8 mouse cellular contexts compared by ENCODE assay signal in the genomic region with DNA sequence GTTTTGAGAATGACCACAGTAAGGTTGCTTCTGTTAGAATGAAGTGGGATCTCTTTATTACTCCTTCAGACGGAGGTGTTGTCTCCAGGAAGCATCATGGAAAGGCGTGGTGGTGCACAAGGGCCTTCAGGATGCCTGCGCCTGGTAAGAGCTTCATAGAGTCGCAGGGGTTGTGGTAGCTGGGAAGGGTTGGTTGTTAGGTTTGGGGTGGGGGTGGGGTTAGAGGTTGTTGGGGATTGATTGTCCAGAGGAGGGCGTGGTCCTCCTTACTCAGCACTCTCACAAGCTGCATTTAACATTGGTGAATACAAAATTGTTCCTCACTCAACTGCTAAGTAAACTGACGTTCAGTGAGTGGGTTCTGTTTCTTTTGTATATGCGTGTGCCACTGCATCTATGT. TPM values are rescaled to one million over a fixed set of nuclear protein-coding genes. Genes with fewer than 3 reads are reported as not detected.
A peak's percentile ranks its signal among the peaks of the same experiment; 100 is the strongest.
DNase-seq lines count a peak whose midpoint lies in the region; ATAC-seq and TF ChIP-seq lines count a peak whose summit lies in the region.
"Had no signal": no experiment of that assay in that cellular context is flagged by ENCODE, and none has a peak within 500 bp of the region (broad histone marks: within the 10 kb centered on the region; RNA-seq: fewer than 3 reads in every experiment).

No protein-coding gene starts in this region.

- peaks cover 34 to 78% of the 10 kb centered on the region in 2 experiments for H3K4me1 ChIP-seq in CH12.LX (ENCODE audit: control insufficient read depth in 1 of 2, insufficient read depth in 2 of 2)
- peaks cover 43% of the 10 kb centered on the region for H3K4me1 ChIP-seq in forebrain, embryonic 13.5 days
- peaks cover 13 to 22% of the 10 kb centered on the region in 2 experiments for H3K4me1 ChIP-seq in liver, embryonic 14.5 days (replicated peaks; ENCODE audit: control insufficient read depth in 2 of 2, insufficient read depth in 2 of 2, low read length in 1 of 2)

- ATAC-seq in forebrain, embryonic 13.5 days, result no peak
- no peak for ATAC-seq in liver, embryonic 14.5 days (ENCODE audit: insufficient read depth)

- H3K27ac ChIP-seq in CH12.LX (ENCODE audit: insufficient read depth, low read depth), result no peak overlapping the region
- H3K27ac ChIP-seq in forebrain, embryonic 13.5 days, result no peak overlapping the region
- peak overlapping the region; percentile 56 for H3K27ac ChIP-seq in liver, embryonic 14.5 days

- H3K9ac ChIP-seq in CH12.LX (ENCODE audit: insufficient read depth, low read depth), result peak overlapping the region; percentile 96
- H3K9ac ChIP-seq in forebrain, embryonic 13.5 days, result peak overlapping the region; percentile 95
- peak overlapping the region; percentile 94 for H3K9ac ChIP-seq in liver, embryonic 14.5 days (replicated peaks)

- TF ChIP-seq CTCF in CH12.LX (conservative IDR thresholded peaks at IDR 0.05 in 1 of 2, IDR thresholded peaks at IDR 0.05 in 1 of 2; ENCODE audit: low read depth in 2 of 2, low read length in 2 of 2), result no peak; a peak in 1 of 4 replicates
- TF ChIP-seq CTCF in liver, embryonic 14.5 days (IDR thresholded peaks at IDR 0.05; ENCODE audit: low read depth), result no peak

- TF ChIP-seq POLR2A in CH12.LX (IDR thresholded peaks at IDR 0.05; ENCODE audit: low read depth, low read length), result peak; percentile 44; the same call in 1 of the 2 replicates

- H3K4me3 ChIP-seq in CH12.LX (replicated peaks in 1 of 3; ENCODE audit: low read depth in 2 of 3, low read length in 2 of 3, poor library complexity in 1 of 3), result peak overlapping the region; percentile 67 to 99 (median 88)
- H3K4me3 ChIP-seq in forebrain, embryonic 13.5 days, result peak overlapping the region; percentile 84
- peak overlapping the region; percentile 79 to 94 for H3K4me3 ChIP-seq in liver, embryonic 14.5 days (ENCODE audit: insufficient read depth in 1 of 2, low read depth in 2 of 2, low read length in 2 of 2)

- no peak for TF ChIP-seq RAD21 in CH12.LX (IDR thresholded peaks at IDR 0.05; ENCODE audit: low read depth, low read length)

- no peak for TF ChIP-seq EP300 in CH12.LX (IDR thresholded peaks at IDR 0.05; ENCODE audit: low read length)
- no peak for TF ChIP-seq EP300 in liver, embryonic 14.5 days (IDR thresholded peaks at IDR 0.05; ENCODE audit: low read depth)

- dilution Hi-C loops in CH12.LX (cut with MboI; ENCODE audit: extremely low pct_ligation_motif_present, extremely low pct_unique_long_range_greater_than_20kb, low sequenced_read_pairs), result no loop called here

- peak overlapping the region; percentile 78 for H3K4me2 ChIP-seq in CH12.LX (ENCODE audit: insufficient read depth, low read depth, poor library complexity, severe bottlenecking)
- H3K4me2 ChIP-seq in forebrain, embryonic 13.5 days, result peak overlapping the region; percentile 96
- H3K4me2 ChIP-seq in liver, embryonic 14.5 days (ENCODE audit: low read depth), result peak overlapping the region; percentile 85

- in situ Hi-C loops in CH12.LX (cut with MboI; ENCODE audit: low pct_ligation_motif_present, low pct_unique_long_range_greater_than_20kb, low sequenced_read_pairs), result loop anchor here (25.0 kb wide), 1 partner anchor 515 kb away; the partner anchor contains the start of gene Sept9

- WGBS in forebrain, embryonic 13.5 days, result 21% methylated on average over 7 of the region's 7 CpGs
- 10% methylated on average over 7 of the region's 7 CpGs for WGBS in liver, embryonic 14.5 days (ENCODE audit: insufficient replicate concordance)

- H3K36me3 ChIP-seq in CH12.LX (replicated peaks in 1 of 2; ENCODE audit: control insufficient read depth in 1 of 2, insufficient read depth in 1 of 2, low read length in 1 of 2), result peaks cover 45 to 51% of the 10 kb centered on the region in 2 experiments
- peaks cover 48% of the 10 kb centered on the region for H3K36me3 ChIP-seq in forebrain, embryonic 13.5 days (ENCODE audit: poor library complexity, severe bottlenecking)
- peaks cover 45% of the 10 kb centered on the region for H3K36me3 ChIP-seq in liver, embryonic 14.5 days (replicated peaks; ENCODE audit: control insufficient read depth, insufficient read depth, low read depth)

- H3K27me3 ChIP-seq in CH12.LX (replicated peaks), result no peaks in the 10 kb centered on the region
- no peaks in the 10 kb centered on the region for H3K27me3 ChIP-seq in forebrain, embryonic 13.5 days
- no peaks in the 10 kb centered on the region for H3K27me3 ChIP-seq in liver, embryonic 14.5 days (ENCODE audit: control insufficient read depth, insufficient read depth, low read length)

- no peaks in the 10 kb centered on the region for H3K9me3 ChIP-seq in CH12.LX (replicated peaks; ENCODE audit: low read length)
- no peaks in the 10 kb centered on the region for H3K9me3 ChIP-seq in forebrain, embryonic 13.5 days (replicated peaks)
- H3K9me3 ChIP-seq in liver, embryonic 14.5 days (ENCODE audit: control insufficient read depth, low read length), result no peaks in the 10 kb centered on the region

- H3K79me2 ChIP-seq in CH12.LX (replicated peaks; ENCODE audit: control insufficient read depth, extremely low read depth, insufficient read depth, poor library complexity, severe bottlenecking), result peaks cover 42% of the 10 kb centered on the region

- peak; percentile 64 for DNase-seq in 3T3-L1 (ENCODE audit: low read depth, low spot score)
- DNase-seq in CH12.LX (ENCODE audit: extremely low read depth), result peak; percentile 65
- DNase-seq in liver, embryonic 14.5 days (ENCODE audit: low read depth in 3 of 3, low spot score in 3 of 3), result peak; percentile 29 to 47 (median 38)
- no peak for DNase-seq in cerebellum, adult 8-10 months
- no peak for DNase-seq in urinary bladder, postnatal 36 days (ENCODE audit: low spot score in 2 of 2)
- DNase-seq in lung, postnatal 4 days, result no peak

TF ChIP-seq in CH12.LX, 34 proteins besides CTCF, POLR2A, EP300 and RAD21:
- 0 out of 2 replicates have a peak, but pooled peaks have one; percentile 18 for TF ChIP-seq SIN3A (IDR thresholded peaks at IDR 0.05; ENCODE audit: low read length)
- no peak for TF ChIP-seq ZC3H11A (IDR thresholded peaks at IDR 0.05; ENCODE audit: low read depth, low read length)
- 0 out of 2 replicates have a peak, but pooled peaks have one; percentile 4 for TF ChIP-seq MAFK (IDR thresholded peaks at IDR 0.05; ENCODE audit: insufficient replicate concordance, low read length)
- no peak for TF ChIP-seq HCFC1 (IDR thresholded peaks at IDR 0.05; ENCODE audit: low read depth, low read length)
- TF ChIP-seq PAX5 (IDR thresholded peaks at IDR 0.05; ENCODE audit: low read length), result no peak
- TF ChIP-seq MXI1 (IDR thresholded peaks at IDR 0.05; ENCODE audit: low read depth, low read length), result no peak
TF ChIP-seq in CH12.LX: peak in this region for 2.

RNA-seq across cellular contexts. Expression of gene Cygb, which starts 18.5 kb away (rescaled TPM):
- total RNA-seq in CH12.LX (2012; rRNA removed) (not detected in 2 replicates), CH12.LX (2014; rRNA removed) (not detected in 2 replicates)
- polyA plus RNA-seq in CH12.LX (2012; ENCODE audit: insufficient read length, low read depth), result 0.11 TPM in 1 of 2 replicates, not detected in the other
- polyA plus RNA-seq in forebrain, embryonic 13.5 days (2015; fragmentation: Nextera tagmentation; extraction: Ambion mirVana), result 8.8 and 9.3 TPM in 2 replicates
- 0.41 and 0.64 TPM in 2 replicates for polyA plus RNA-seq in liver, embryonic 14.5 days (2012; rRNA removed)
- polyA plus RNA-seq in liver, embryonic 14.5 days (2014; fragmentation: Nextera tagmentation; extraction: Ambion mirVana), result 0.44 and 0.81 TPM in 2 replicates
- total RNA-seq: hematopoietic stem cell, adult 5-6 weeks had no signal

RNA-seq across cellular contexts. Expression of gene Prcd, which starts 19.3 kb away (rescaled TPM):
- total RNA-seq in CH12.LX (2012; rRNA removed) (not detected in 2 replicates), CH12.LX (2014; rRNA removed) (not detected in 2 replicates)
- not detected in 2 replicates for polyA plus RNA-seq in CH12.LX (2012; ENCODE audit: insufficient read length, low read depth)
- polyA plus RNA-seq in forebrain, embryonic 13.5 days (2015; fragmentation: Nextera tagmentation; extraction: Ambion mirVana), result 0.79 and 0.80 TPM in 2 replicates
- 0.11 and 0.14 TPM in 2 replicates for polyA plus RNA-seq in liver, embryonic 14.5 days (2012; rRNA removed)
- 0.19 and 0.20 TPM in 2 replicates for polyA plus RNA-seq in liver, embryonic 14.5 days (2014; fragmentation: Nextera tagmentation; extraction: Ambion mirVana)

RNA-seq across cellular contexts. Expression of gene Rhbdf2, which starts 45.8 kb away (rescaled TPM):
- 8.5 and 12.1 TPM in 2 replicates for total RNA-seq in CH12.LX (2012; rRNA removed)
- 3.1 and 3.4 TPM in 2 replicates for total RNA-seq in CH12.LX (2014; rRNA removed)
- polyA plus RNA-seq in CH12.LX (2012; ENCODE audit: insufficient read length, low read depth), result 11.8 and 14.7 TPM in 2 replicates
- 0.87 and 0.98 TPM in 2 replicates for polyA plus RNA-seq in forebrain, embryonic 13.5 days (2015; fragmentation: Nextera tagmentation; extraction: Ambion mirVana)
- polyA plus RNA-seq in liver, embryonic 14.5 days (2012; rRNA removed), result 8.3 and 11.1 TPM in 2 replicates
- 3.8 and 5.2 TPM in 2 replicates for polyA plus RNA-seq in liver, embryonic 14.5 days (2014; fragmentation: Nextera tagmentation; extraction: Ambion mirVana)

Comparison
In these comparisons a context has a peak if more than half of its experiments do, and no peak if none do; other contexts are left out.
1. DNase-seq: peak in 3T3-L1 (single experiment), CH12.LX (single experiment) and liver, embryonic 14.5 days (3 of 3); none in cerebellum, adult 8-10 months (single experiment), urinary bladder, postnatal 36 days (0 of 2) and lung, postnatal 4 days (0 of 2).
2. Peak in every context shown above with its lines, with median percentiles within 50 percentile points of each other: H3K4me2 ChIP-seq, H3K4me3 ChIP-seq and H3K9ac ChIP-seq.